Mouse (Mus musculus): ENCODE data around the gene Accsl.

GRCm38 (mm10) chr2:93883066-93883465 is 14.1 kb upstream of the Accsl start:
- TF ChIP-seq CTCF (IDR thresholded peaks at IDR 0.05; ENCODE audit: insufficient read depth, low read length) (no peak), POLR2A (IDR thresholded peaks at IDR 0.05; ENCODE audit: borderline replicate concordance, extremely low read depth, low read depth, low read length) (no peak)
